Mouse (Mus musculus): ENCODE measurements around the gene Ppp3ca.

The Ppp3ca gene

GRCm38 (mm10) chr3:136670110-136670359, at the start of gene Ppp3ca:
Ppp3ca (plus strand) TSS chr3:136670124.
- no peak for DNase-seq

DNA sequence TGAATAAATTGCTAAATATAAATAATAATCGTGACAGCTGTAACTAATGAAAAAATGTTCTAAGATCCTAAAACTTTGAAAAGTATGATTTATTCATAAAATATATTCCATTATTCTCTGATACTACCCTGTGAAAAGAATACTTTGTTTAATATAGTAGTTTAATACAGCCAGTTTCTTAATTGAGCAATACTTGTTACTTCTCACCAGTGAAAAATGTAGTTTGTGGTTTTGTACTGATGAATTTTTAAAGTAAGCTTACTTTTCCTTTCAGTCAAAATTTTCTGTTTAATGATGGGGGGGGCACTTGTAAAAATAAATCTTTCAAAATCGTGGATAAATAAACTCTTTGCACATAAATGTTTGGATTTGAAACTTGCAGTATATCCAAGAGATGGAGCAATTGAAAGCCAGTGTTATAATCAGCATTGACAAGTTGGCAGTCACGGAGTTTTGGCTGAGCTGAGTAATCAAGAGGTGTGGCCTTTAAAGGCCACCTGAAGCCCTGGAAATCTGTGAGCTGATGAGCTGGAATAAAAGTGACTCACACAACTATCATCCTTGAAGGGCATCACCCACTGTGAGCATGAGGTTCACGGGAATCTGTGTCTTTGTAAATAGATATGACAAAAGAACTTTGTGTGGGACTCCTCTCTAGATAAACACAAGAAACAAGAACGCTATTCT, 29.2 kb upstream of the Ppp3ca start:
- DNase-seq: no peak

DNA sequence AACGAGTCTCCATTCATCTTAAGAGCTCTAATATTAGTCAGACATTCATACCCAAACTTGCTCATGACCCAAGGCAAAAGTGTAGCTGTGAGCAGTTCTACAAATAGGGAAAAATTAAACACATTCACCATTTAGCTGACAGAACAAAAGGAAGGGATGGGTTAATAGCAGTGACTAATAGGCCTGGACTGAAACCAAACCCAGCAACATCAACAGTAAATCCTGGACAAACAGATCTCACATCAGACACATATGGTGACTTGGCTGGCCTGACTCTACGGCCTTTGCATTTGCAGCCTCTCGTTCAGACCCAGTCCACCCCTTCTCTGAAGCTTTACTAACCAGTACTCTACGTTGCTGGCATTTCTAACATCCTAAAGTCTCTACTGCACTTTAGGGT, 19.0 kb upstream of the Ppp3ca start:
- no peak for DNase-seq

- DNase-seq: no peak
These were observed 18.4 kb upstream of the Ppp3ca start for GRCm38 (mm10) chr3:136651496-136651895.

GRCm38 (mm10) chr3:136656460-136657035, 13.4 kb upstream of the Ppp3ca start:
- DNase-seq: no peak

- DNase-seq: no peak
These were observed 11.2 kb upstream of the Ppp3ca start for GRCm38 (mm10) chr3:136658681-136659080.

GRCm38 (mm10) chr3:136665119-136665518, 4.8 kb upstream of the Ppp3ca start:
- no peak for DNase-seq

GRCm38 (mm10) chr3:136668072-136668471, 1.9 kb upstream of the Ppp3ca start:
- DNase-seq: peak; percentile 79

DNA sequence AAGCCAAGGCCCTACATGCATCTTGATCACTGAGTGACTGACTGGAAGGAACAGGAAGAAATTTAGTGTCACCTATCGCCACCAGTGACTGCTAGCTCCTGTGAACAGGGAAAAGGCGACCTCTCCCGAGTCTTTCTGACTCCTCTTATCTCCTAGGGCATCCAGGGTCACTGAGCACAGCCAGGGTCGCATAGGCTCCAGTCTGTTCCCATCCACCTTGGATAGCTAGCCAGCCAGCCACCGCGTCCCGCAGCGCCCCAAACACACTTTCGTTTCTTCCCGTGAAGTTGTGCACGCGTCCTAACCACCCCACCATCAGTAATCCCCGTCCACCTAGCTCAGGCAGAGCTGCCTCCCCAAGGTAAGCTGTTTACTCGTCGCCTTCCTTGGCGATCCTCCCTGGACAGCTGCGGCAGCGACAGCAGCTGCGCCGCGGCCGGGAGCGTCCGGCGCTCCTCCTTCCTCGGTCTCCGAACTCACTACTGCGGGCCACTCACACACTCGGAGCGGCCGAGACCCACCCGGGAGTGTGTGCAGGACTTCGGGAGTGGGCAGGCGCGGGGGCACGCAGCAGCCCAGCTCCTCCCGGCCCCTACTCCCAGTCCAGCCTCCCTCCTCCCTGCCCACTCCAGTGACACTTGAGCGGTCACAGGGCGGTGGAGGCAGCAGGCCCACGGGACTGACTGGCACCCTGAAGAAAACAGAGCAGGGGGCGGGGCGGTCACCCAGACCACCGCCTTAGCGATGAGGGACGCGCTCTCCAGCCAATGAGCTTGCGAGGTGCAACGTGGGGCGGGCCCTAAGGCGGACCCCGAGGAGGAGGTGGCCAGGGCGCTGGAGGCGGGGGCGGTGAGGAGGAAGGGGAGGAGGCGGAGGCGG, 454 bp upstream of the Ppp3ca start:
- DNase-seq: peak; percentile 99

GRCm38 (mm10) chr3:136670360-136671131, 622 bp downstream of the Ppp3ca start:
- peak; percentile 74 for DNase-seq

DNA sequence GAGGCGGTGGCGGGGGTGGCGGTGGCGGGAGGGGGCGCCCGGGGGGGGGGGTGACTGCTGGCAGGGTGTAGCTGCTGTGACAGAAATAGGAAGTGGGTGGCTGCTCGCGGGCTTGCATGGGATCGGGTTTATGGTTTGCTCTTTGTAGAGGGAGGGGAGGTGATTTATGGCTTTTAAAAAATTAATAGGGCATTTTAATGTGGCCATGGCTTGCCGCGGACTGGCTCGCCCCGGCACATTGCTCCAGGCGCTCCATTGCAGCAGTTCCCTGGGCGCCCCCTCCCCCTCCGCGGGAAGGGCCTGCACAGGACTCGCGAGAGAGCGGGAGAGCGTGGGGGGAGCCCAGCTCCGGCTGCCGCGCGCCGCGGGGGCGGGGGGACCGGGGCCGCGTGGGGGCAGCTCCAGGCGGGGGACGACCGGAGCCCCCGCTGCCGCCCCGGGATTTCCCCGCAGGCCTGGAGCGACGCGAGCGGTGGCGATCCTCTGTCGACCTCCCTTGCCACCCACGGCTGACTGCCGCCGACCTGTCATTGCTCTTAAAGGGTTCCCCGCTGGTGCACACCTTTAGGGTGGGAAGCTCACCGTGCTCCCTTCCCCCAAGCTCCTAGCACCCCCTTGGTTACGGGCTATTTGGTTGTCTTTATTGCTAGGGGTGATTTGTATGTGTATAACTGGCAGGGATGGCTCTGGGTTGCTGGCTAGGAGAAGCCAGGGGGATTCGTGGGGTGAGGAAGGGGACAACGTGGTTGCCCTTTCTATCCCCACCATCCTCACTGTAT, 1.4 kb downstream of the Ppp3ca start:
- DNase-seq: peak; percentile 78

DNA sequence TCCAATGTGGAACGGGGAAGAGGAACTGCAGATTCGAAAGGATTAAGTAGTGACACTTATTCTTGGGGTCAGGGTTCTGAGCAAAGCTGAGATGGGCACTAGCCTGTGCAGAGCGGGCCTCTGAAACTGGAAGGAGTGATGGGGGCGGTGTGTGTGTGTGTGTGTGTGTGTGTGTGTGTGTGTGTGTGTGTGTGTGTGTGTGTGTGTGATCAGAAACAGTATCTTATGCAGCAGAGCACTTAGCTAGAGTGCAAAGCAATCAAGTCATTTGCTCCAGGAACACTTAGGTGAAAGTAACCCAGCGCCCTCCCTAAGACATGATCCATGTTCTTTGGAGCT, 2.0 kb downstream of the Ppp3ca start:
- DNase-seq: no peak

DNA sequence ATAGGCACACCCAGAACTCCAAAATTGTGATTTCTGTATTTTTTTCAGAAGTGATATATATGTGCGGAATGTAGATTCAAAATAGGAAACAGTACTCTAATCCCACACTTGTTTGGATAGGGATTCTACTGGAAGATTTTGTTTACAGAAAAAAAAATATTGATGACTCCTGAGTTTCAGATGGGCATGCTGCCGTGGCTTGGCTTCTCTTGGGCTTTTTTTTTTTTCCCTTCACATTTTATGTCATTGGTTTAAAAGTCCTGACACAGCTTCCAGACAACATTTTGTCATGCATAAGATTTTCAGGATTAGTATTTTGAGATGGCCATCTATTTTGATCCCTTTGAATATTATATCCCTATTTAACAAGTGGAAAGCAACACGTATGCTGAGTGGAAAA, 2.9 kb downstream of the Ppp3ca start:
- no peak for DNase-seq

- no peak for DNase-seq
These were observed 3.4 kb downstream of the Ppp3ca start for GRCm38 (mm10) chr3:136673363-136673762.

DNA sequence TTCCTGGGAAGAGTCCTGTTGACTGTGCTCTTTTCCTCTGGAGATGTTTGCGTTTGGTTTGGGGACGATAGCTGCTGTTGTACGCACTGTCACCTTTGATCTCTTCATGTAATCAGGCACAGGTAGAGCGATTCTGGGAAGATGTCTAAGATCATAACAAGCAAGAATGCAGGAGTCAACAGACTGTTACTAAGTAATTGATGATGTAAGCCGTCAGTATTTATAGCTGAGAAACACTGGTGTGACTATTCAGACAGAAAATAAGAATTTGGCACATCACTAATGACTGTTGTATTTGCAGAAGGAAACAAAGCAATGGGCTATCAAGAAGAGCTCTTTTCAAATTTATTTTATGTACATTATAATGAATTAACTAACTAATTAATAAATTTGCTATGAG, 4.6 kb downstream of the Ppp3ca start:
- no peak for DNase-seq

- DNase-seq: no peak
These were observed 7.1 kb downstream of the Ppp3ca start for GRCm38 (mm10) chr3:136676991-136677390.

- DNase-seq: no peak
These were observed 8.5 kb downstream of the Ppp3ca start for GRCm38 (mm10) chr3:136678386-136678785.

DNA sequence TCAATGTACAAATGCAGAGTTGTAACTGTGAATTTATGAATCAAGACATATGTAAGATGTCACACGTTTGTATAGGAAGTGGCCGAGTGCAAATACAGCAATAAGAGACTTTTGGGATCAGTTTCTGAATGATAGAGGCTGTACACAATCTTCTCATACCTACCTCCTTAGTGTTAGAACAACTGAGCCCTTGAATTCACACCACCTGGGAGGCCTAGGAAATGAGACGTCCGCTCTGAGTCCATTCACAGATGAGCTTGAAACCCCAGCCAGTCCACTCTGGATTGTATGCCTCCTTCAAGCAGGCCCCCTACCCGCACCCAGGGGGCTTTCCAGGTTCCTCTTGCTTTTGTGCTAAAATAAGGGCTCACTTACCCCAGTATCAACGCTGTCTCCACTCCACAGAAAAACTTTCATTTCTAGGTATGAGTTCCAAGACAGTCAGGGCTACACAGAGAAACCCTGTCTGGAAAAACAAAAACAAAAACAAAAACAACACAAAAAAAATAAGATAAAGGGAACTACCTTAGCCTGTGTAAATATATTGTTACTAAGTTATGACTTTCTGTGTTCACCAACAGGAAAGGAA, 10.1 kb downstream of the Ppp3ca start:
- DNase-seq: no peak

- DNase-seq: no peak
These were observed 12.3 kb downstream of the Ppp3ca start for GRCm38 (mm10) chr3:136682242-136682641.

DNA sequence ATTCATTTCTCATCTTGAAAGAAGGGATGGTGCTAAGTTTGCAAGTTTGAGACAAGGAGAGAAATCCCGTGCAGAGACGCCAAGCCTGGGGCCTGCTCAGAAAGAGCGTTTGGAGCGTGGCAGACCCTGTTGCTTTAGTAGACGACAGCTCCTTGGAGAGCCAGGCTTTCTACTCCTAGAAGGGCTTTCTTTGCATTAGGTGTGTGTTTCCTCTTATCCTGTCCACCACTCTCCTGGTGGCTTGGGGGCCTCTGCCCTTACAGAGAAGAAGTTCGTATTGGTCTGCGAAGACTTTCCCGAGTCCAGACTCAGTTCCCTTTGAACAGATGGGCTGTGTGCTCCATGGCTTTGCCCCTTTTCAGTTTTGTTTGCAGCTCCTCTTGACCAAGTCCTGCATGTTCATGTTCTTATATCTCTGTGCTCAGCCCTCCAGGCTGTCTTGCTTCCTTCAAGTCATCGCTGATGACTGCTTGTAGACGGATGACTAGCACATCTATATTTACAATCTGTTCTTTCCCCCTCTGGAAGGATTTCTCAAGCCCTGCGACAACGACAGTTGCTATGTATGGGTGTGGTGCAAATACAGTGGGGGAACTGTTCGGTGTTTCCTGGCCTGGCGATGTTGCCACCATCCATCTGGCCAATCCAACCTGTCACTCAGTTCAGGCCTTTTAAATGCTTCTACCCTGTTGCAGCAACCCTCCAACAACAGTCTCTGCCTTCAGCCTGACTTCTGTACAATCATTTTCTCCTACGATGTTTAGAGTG, 14.5 kb downstream of the Ppp3ca start:
- no peak for DNase-seq

DNA sequence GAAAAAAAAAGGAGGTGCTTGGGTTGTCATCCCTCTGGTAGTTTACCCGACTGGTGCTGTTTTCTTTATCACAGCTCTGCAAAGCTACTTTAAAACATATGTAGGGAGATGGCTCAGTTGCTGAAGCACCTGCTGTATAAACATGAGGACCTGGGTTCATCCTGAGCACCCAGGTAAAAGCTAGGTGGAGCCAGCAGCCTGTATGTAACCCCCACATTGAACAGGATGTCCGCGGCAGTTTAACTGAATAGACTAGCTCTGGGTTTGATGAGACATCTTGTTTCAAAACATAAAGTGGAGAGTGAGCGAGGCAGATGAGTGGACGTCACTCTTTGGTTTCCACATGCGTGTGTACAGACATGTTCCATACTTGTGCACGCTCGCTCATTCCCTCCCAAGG, 16.5 kb downstream of the Ppp3ca start:
- no peak for DNase-seq
